ENCODE assay signal across 10 mouse cellular contexts in genomic region chr5:36766958-36767703, GRCm38 (mm10). TPM values are rescaled to one million over a fixed set of nuclear protein-coding genes. Genes with fewer than 3 reads are reported as not detected.
DNase-seq lines count a peak whose midpoint lies in the region; ATAC-seq and TF ChIP-seq lines count a peak whose summit lies in the region.
"Had no signal": no experiment of that assay in that cellular context is flagged by ENCODE, and none has a peak within 500 bp of the region (broad histone marks: within the 10 kb centered on the region; RNA-seq: fewer than 3 reads in every experiment).

No protein-coding gene starts in this region.

- no peak for TF ChIP-seq EP300 in heart, adult 2 months (IDR thresholded peaks at IDR 0.05; ENCODE audit: insufficient read depth, low read depth, low read length)

- WGBS in kidney, embryonic 14.5 days = 41% methylated on average over 10 of the region's 10 CpGs
- WGBS in hindbrain, embryonic 11.5 days = 28% methylated on average over 10 of the region's 10 CpGs
- 24% methylated on average over 10 of the region's 10 CpGs for WGBS in neural tube, embryonic 12.5 days
- 31% methylated on average over 10 of the region's 10 CpGs for WGBS in heart, adult 2 months

- no peak for TF ChIP-seq POLR2A in heart, adult 2 months (IDR thresholded peaks at IDR 0.05; ENCODE audit: insufficient read depth, low read depth, low read length)

- H3K27me3 ChIP-seq in kidney, embryonic 14.5 days (ENCODE audit: control insufficient read depth, insufficient read depth, low read length) = no peaks in the 10 kb centered on the region
- H3K27me3 ChIP-seq in hindbrain, embryonic 11.5 days (ENCODE audit: control insufficient read depth, insufficient read depth, low read length) = no peaks in the 10 kb centered on the region
- H3K27me3 ChIP-seq in neural tube, embryonic 12.5 days (replicated peaks) = no peaks in the 10 kb centered on the region
- no peaks in the 10 kb centered on the region for H3K27me3 ChIP-seq in heart, adult 2 months (ENCODE audit: control insufficient read depth, insufficient read depth, low read length)

- peaks cover 4% of the 10 kb centered on the region; the same call in 1 of the 2 replicates for H3K4me1 ChIP-seq in kidney, embryonic 14.5 days (ENCODE audit: control insufficient read depth, insufficient read depth, low read length)
- H3K4me1 ChIP-seq in hindbrain, embryonic 11.5 days (replicated peaks; ENCODE audit: control insufficient read depth, insufficient read depth, low read length) = peaks cover 3% of the 10 kb centered on the region; the same call in 1 of the 2 replicates
- peaks cover 18% of the 10 kb centered on the region for H3K4me1 ChIP-seq in neural tube, embryonic 12.5 days
- H3K4me1 ChIP-seq in heart, adult 2 months (ENCODE audit: control insufficient read depth, insufficient read depth, low read length) = no peaks in the 10 kb centered on the region

- H3K4me3 ChIP-seq in kidney, embryonic 14.5 days (ENCODE audit: low read length) = no peak overlapping the region
- H3K4me3 ChIP-seq in hindbrain, embryonic 11.5 days (ENCODE audit: low read depth, low read length) = no peak overlapping the region
- no peak overlapping the region for H3K4me3 ChIP-seq in neural tube, embryonic 12.5 days
- H3K4me3 ChIP-seq in heart, adult 2 months = no peak overlapping the region

- no peaks in the 10 kb centered on the region for H3K36me3 ChIP-seq in kidney, embryonic 14.5 days (ENCODE audit: control insufficient read depth, insufficient read depth, low read length)
- no peaks in the 10 kb centered on the region for H3K36me3 ChIP-seq in hindbrain, embryonic 11.5 days (ENCODE audit: control insufficient read depth, insufficient read depth, low read length)
- no peaks in the 10 kb centered on the region for H3K36me3 ChIP-seq in neural tube, embryonic 12.5 days
- no peaks in the 10 kb centered on the region for H3K36me3 ChIP-seq in heart, adult 2 months (ENCODE audit: control insufficient read depth, insufficient read depth, low read length)

- H3K9me3 ChIP-seq in kidney, embryonic 14.5 days (ENCODE audit: control insufficient read depth, low read length) = no peaks in the 10 kb centered on the region
- no peaks in the 10 kb centered on the region for H3K9me3 ChIP-seq in hindbrain, embryonic 11.5 days (ENCODE audit: control insufficient read depth, low read length)
- H3K9me3 ChIP-seq in neural tube, embryonic 12.5 days = no peaks in the 10 kb centered on the region

- intact Hi-C loops in heart, adult 2 months (cut with DNase I) = no loop called here

- ATAC-seq in kidney, embryonic 14.5 days (ENCODE audit: low FRiP score, low TSS enrichment) = peak; percentile 38; the same call in 1 of the 2 replicates
- peak; percentile 84 for ATAC-seq in hindbrain, embryonic 11.5 days (ENCODE audit: low FRiP score)
- ATAC-seq in neural tube, embryonic 12.5 days (ENCODE audit: low FRiP score, low read depth) = peak; percentile 95

- no peak overlapping the region for H3K4me2 ChIP-seq in kidney, embryonic 14.5 days (replicated peaks; ENCODE audit: low read depth, low read length)
- no peak overlapping the region for H3K4me2 ChIP-seq in hindbrain, embryonic 11.5 days (replicated peaks; ENCODE audit: low read depth, low read length)
- peak overlapping the region; percentile 26 for H3K4me2 ChIP-seq in neural tube, embryonic 12.5 days (replicated peaks)

- no peaks in the 10 kb centered on the region for H3K79me2 ChIP-seq in heart, adult 2 months (replicated peaks; ENCODE audit: control insufficient read depth, insufficient read depth, low read length)

- no peak overlapping the region for H3K27ac ChIP-seq in kidney, embryonic 14.5 days (ENCODE audit: low read depth, low read length)
- peak overlapping the region; percentile 51; the same call in 1 of the 2 replicates for H3K27ac ChIP-seq in hindbrain, embryonic 11.5 days (ENCODE audit: low read depth, low read length)
- no peak overlapping the region for H3K27ac ChIP-seq in neural tube, embryonic 12.5 days
- no peak overlapping the region for H3K27ac ChIP-seq in heart, adult 2 months

- H3K9ac ChIP-seq in kidney, embryonic 14.5 days (ENCODE audit: low read depth, low read length) = no peak overlapping the region
- no peak overlapping the region for H3K9ac ChIP-seq in hindbrain, embryonic 11.5 days (ENCODE audit: low read depth, low read length)
- H3K9ac ChIP-seq in neural tube, embryonic 12.5 days = 0 out of 2 replicates have a peak overlapping the region, but pooled peaks have one; percentile 5
- H3K9ac ChIP-seq in heart, adult 2 months (ENCODE audit: low read depth, low read length) = no peak overlapping the region

- no peak for DNase-seq in kidney, adult 9 months
- peak; percentile 51 to 54 for DNase-seq in cerebellum, postnatal 36 days
- peak; percentile 64 for DNase-seq in hindbrain, embryonic 11.5 days (ENCODE audit: low spot score)
- no peak for DNase-seq in gastrocnemius, adult 8-10 months (ENCODE audit: low spot score in 2 of 2)
- DNase-seq in adrenal gland, adult 2 months = no peak
- no peak for DNase-seq in heart, adult 2 months
- DNase-seq: lung, adult 18-20 months; right cerebral cortex, postnatal 14 days had no signal

- TF ChIP-seq CTCF in heart, adult 2 months (IDR thresholded peaks at IDR 0.05) = no peak

RNA-seq across cellular contexts. Expression of gene Bloc1s4, which starts 18.7 kb away (rescaled TPM):
- polyA plus RNA-seq in kidney, embryonic 14.5 days (2014; fragmentation: Nextera tagmentation; extraction: Ambion mirVana) = 26.1 and 26.7 TPM in 2 replicates
- 21.0 and 24.4 TPM in 2 replicates for polyA plus RNA-seq in hindbrain, embryonic 11.5 days (2014; fragmentation: Nextera tagmentation; extraction: Ambion mirVana)
- polyA plus RNA-seq in neural tube, embryonic 12.5 days (2016; fragmentation: Nextera tagmentation; extraction: Ambion mirVana) = 29.9 and 32.8 TPM in 2 replicates
- 10 to 100 TPM in 1 of 4 experiments, 1 to 10 TPM in 3; 8.0 to 10.8 (median 9.0) TPM for total RNA-seq in gastrocnemius, adult 8-10 months (2022)
- total RNA-seq in adrenal gland, adult 2 months (2021) = 10 to 100 TPM; 21.9 to 27.5 TPM
- polyA plus RNA-seq in adrenal gland, adult 2 months (2012; rRNA removed) = 64.9 and 70.9 TPM in 2 replicates
- 10 to 100 TPM; 11.1 to 13.5 TPM for total RNA-seq in heart, adult 2 months (2021)
- polyA plus RNA-seq in heart, adult 2 months (2012; rRNA removed) = 8.8 and 9.7 TPM in 2 replicates

RNA-seq across cellular contexts. Expression of gene Mrfap1, which starts 29.4 kb away (rescaled TPM):
- 639 and 714 TPM in 2 replicates for polyA plus RNA-seq in kidney, embryonic 14.5 days (2014; fragmentation: Nextera tagmentation; extraction: Ambion mirVana)
- 574 and 582 TPM in 2 replicates for polyA plus RNA-seq in hindbrain, embryonic 11.5 days (2014; fragmentation: Nextera tagmentation; extraction: Ambion mirVana)
- 472 and 501 TPM in 2 replicates for polyA plus RNA-seq in neural tube, embryonic 12.5 days (2016; fragmentation: Nextera tagmentation; extraction: Ambion mirVana)
- 100 to 1,000 TPM; 231 to 247 (median 235) TPM for total RNA-seq in gastrocnemius, adult 8-10 months (2022)
- 100 to 1,000 TPM; 435 to 767 TPM for total RNA-seq in adrenal gland, adult 2 months (2021)
- 215 and 251 TPM in 2 replicates for polyA plus RNA-seq in adrenal gland, adult 2 months (2012; rRNA removed)
- 100 to 1,000 TPM; 267 to 273 TPM for total RNA-seq in heart, adult 2 months (2021)
- 89.1 and 135 TPM in 2 replicates for polyA plus RNA-seq in heart, adult 2 months (2012; rRNA removed)

Comparison
In these comparisons a context has a peak if more than half of its experiments do, and no peak if none do; other contexts are left out.
1. ATAC-seq: peak in every context shown above with its lines; median percentile 95 in neural tube, embryonic 12.5 days; 84 in hindbrain, embryonic 11.5 days; 38 in kidney, embryonic 14.5 days.
2. DNase-seq: peak in cerebellum, postnatal 36 days (2 of 2) and hindbrain, embryonic 11.5 days (single experiment); none in kidney, adult 9 months (single experiment), gastrocnemius, adult 8-10 months (0 of 2), adrenal gland, adult 2 months (single experiment) and heart, adult 2 months (0 of 2).